Mouse (Mus musculus) urinary bladder, postnatal 25 days (tissue): ENCODE results near the gene Lrba.

Source experiments
- DNase-seq: peaks from one replicate; pipeline ENCODE4 v3.0.0; 2022; ENCODE audit warnings: low spot score

Gene Lrba

DNA sequence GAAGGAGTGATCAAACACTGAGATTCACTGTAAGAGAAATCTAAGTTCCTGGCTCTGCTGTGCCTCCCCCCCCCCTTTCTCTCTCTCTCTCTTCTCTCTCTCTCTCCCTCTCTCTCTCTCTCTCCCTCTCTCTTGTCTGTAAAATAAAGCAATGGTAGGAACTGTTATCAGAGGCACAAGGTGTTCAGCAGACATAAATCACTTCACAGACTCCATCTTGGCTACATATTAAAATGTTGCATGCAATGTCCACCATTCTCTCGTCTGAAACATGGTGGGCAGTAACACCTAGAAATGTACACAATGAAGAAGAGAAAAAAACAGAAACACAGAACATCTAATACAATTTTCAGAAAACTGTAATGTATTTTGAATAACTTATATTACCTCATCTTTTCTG lies 534.9 kb downstream of the Lrba start:
- no peak for DNase-seq

GRCm38 (mm10) chr3:86759834-86760233 lies 535.4 kb downstream of the Lrba start:
- no peak for DNase-seq

DNA sequence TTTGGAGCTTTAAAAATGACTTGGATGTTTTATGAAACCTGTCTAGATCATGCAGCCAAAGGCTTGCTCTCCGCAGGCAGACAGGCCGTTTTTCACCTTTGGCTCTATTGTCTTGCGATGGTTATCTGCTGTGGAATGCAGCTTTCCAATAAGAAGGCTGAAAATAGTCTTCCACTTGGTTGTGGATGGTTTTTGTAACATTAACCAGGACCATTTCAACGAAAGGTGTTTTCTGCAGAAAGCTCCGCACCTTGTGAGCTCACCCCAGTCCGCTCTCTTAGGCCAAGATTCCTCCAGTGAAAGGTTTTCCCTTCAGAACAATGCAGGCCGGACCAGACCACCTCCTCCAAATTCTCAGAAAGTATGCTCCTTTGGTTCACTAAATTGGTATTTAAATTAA lies 536.0 kb downstream of the Lrba start:
- DNase-seq: no peak

DNA sequence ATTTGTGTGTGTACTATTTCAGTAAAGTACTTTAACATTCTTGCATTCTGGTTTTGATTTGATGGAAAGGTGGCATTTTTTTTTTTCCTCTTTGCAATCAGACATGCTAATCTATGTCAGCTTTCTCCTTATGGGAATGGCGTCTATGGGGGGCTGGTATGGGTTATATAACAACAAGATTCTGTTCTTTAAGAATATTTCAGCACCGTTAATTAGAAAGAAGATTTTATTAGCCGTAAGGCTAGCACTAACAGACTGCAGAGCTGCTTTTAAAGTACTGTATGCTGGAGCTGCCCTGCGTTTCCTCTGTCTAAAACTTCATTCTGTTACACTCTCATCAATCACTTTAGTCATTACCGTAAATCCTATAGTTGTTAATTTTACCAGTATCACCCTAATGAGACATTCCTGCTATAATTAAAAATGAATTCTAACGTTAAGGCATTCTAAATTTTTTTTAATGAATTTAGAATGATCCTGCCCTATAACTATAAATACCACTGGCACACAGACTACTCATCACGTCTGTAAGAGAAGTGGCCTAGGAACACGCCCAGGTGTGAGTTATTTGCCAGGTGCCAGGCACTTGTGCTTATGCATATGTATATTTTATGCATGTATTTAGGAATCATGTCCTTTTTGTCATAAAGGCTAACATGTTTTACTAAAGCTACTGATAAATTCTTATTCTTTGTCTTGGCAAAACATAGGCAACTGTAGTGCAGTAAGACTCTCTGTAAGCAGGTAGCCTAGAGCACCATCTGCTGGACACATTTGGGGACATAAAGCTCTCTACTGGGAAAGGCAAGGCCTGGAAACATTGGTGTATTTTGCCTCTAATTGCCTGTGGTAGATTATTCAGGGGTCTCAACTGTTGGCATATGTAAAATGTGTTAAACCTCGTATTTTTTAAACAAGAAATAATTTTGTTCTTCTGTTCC lies 536.9 kb downstream of the Lrba start:
- peak; percentile 25 for DNase-seq

DNA sequence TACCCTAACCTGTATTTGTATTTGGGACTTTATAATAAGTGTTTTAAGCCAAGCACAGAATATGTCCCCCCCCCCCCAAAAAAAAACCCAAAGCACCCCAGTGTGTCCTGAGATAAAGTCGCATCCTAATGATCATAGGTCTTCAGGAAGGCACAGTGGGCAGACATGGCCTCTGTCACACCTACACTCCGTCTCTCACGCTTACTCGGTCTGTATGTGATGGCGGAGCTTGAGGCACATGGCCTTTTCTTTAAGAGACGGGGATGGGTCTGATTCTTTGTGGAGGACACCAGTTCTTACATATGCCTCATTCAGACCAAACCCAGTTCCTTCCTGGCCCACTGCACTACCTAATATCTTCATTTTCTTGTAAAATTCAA lies 537.5 kb downstream of the Lrba start:
- DNase-seq: no peak

- DNase-seq: no peak
Observed at GRCm38 (mm10) chr3:86762456-86762855, 538.0 kb downstream of the Lrba start.

DNA sequence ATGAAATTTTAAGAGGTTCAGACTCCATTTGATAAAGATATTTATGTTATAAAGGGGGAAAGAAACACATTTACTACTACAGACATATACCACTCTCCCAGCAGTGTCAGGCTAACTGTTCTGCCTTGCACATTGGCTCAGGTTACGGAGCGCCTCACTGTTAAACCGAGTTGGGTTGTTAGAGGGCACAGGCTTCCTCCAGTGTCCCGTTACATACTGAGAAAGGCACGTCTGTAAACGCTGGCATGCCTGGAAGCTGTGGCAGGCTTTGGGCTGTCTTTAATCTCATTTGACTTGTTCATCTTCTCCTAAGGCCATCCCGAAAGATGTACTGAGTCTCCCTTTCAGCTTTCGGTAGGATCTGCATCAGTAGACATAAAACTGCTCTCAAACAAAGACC lies 544.1 kb downstream of the Lrba start:
- no peak for DNase-seq

DNA sequence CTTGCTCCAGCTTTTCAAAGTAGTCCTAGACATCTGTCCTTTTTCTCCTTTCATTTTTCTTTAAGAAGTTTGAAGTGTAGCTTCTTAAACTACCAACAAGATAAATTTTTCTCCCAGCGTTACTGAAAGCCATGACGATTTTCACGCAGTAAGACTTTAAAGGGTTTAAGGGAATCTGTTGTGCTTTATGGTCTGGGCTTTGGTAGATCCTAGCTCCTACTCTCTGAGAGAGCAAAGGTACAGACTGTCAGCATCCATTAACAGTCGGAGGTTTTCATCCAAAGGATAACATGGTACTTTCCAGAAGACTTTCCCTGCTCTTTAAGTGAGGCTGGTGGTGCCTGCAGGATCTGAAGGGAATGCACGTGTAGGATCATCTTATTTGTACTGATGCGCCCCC lies 544.5 kb downstream of the Lrba start:
- DNase-seq: no peak

DNA sequence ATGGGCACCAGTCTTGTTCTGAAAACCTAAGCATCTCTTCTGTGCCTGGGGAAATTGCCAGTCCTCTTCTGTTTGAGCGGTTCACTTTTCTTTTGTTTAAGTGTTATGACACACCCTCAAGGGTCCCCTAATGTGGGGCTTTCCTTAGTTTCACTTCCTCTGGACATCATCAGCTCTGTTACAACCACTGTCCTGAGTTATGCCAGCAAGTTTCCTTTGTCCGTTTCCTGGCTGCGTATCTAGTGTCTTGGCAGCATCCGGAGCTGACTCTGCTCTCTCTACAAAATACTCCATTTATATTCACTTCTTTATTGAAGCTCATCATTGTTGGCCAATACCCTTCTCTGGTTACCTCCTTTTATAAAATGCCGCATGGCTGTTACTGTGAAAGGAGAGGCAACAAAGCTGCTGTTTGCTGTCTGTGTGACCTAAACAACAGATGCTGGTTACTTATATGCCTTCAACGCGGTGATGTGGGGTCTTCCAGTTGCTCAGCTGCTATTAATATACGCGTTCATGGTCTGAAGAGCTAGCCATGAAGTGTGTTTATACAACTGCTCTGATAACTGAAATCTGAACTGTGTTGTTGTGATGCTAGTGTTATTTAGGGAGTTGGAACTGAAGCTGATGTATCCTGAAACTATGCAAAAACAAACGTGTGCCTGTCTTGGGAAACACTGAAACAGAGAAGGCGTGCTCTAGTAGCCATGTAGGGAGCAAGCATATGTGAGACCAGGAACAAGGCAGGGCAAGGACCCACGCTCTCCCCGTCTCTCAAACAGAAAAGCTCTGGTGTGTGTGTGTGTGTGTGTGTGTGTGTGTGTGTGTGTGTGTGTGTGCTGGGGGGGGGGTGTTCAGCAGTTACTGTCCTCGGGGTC lies 550.3 kb downstream of the Lrba start:
- DNase-seq: no peak

GRCm38 (mm10) chr3:86775444-86775828 lies 551.0 kb downstream of the Lrba start:
- DNase-seq: no peak

GRCm38 (mm10) chr3:86779704-86780103 lies 555.2 kb downstream of the Lrba start:
- no peak for DNase-seq

GRCm38 (mm10) chr3:86784051-86784450 lies 559.6 kb downstream of the Lrba start:
- DNase-seq: no peak

DNA sequence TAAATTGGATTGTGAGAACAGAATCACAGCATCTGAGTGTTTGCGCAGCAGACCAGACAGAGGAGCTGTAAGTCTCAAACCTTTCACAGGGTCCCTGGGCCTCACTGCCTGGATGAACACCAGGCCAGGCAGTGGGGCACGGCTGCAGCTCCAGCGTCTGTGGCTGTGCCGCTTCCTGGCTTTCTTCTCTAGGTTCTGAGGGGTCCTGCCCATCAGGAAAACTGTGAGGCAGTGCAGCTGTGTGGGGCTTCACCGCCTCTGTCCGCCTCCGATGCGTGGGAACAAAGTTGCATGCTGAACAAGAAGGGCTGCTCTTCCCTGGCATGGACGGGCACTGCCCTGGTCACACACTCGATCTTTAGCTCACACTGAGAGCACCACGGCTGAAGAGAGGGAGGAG lies 560.5 kb downstream of the Lrba start:
- DNase-seq: no peak

GRCm38 (mm10) chr3:86786280-86786679 lies 561.8 kb downstream of the Lrba start:
- DNase-seq: no peak

DNA sequence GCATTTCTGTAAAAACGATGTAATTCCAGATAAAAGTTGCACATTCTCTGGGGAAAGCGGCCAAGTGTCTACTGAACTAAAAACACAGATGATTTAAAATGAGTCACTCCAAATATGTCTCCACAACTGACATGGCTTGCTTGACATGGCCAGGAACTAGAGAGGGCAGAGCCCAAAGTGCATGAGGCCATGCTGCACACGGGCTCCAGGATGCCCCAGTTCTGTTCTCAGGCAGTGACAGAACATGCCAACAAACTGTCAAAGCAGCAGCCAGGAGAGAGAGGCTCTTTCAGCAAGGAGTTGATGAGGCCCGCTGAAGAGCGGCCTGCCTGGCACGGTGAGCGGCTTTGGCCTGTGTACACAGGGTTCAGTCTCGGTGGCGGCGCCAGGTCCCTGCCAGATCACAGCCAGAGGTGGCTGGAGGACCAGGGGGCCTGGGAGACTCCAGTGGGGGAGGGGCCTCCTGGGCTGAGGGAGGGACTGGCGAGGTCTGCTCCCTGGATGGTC lies 562.4 kb downstream of the Lrba start:
- no peak for DNase-seq

GRCm38 (mm10) chr3:86787423-86788123 lies 563.1 kb downstream of the Lrba start:
- no peak for DNase-seq

- DNase-seq: peak; percentile 32
Observed at GRCm38 (mm10) chr3:86788711-86789110, 564.2 kb downstream of the Lrba start.

DNA sequence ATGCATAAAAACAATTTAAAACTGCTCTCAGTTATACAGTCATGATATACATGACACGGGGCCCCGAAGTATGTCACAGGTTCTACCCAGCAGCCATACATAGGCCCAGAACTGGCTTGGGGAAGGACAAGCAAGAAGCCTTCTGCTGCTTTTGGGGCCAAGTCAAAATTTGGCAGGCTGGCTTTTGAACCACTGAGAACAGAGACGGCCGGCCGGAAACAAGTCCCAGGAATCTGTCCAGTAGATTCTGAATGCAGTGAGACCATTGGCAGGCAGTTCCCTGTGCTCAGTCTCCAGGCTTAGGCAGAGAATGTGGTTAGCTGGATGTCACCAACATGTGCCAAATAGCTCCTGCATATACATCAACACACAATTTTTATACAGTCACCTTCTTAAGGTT lies 565.3 kb downstream of the Lrba start:
- DNase-seq: no peak

GRCm38 (mm10) chr3:86793264-86793663 lies 568.8 kb downstream of the Lrba start:
- DNase-seq: no peak

DNA sequence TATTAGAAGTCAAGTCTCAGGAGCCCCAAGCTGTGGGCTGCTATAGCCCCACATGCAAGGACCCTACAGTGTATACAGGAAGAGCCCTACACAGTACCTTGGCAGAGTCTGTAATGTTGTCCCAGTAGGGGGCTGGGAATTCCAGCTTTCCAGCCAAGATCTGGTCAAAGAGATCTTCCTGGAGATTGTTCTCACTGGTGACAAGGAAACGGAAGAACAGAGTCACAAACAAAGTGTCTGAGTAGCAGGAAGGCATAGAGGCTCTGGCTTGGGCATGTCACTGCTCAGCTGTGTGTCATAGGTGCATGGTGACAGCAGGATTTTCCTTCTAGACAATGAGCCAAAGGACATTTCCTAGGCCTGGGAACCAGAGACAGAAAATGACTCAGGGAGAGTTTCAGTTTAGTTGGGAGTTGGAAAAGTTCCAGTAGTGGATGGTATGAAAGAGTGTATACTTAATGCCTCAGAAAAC lies 569.3 kb downstream of the Lrba start:
- DNase-seq: no peak

- no peak for DNase-seq
Observed at GRCm38 (mm10) chr3:86796716-86797115, 572.2 kb downstream of the Lrba start.

DNA sequence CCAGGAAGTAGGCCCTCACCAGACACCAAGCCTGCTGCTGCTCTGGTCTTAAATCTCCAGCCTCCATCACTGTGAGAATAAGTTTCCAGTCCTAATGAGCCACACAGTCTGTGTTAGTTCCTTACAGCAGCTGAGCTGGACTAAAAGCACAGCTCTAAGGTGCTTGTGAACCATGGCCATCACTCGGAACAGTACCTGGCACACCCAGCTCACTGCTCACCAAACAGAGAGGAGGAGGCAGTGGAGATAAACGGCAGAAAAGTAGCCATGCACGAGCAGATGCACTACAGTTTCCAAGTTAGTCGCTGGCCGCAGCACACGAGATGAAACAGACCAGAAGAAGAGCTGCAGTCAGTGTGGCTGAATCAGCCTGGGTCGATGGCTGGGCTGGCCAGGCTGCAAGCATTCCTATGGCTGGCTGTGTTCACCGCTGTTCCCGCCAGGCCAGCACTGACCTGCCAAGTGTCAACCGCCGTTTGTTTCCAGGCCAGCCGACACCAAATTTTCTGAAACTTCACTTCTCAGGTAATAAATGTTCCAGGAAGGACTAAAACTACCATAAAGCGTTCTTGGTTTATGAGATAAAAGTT lies 573.5 kb downstream of the Lrba start:
- DNase-seq: no peak
